Mouse (Mus musculus) left cerebral cortex, postnatal 25 days (tissue): ENCODE measurements at regions not wholly inside any gene's neighbourhood (a gene's known extent, or its start where the extent isn't known, plus 50 kb on each side); places are given as distances from the start of the nearest gene placed in this dataset.

Experiments used
- DNase-seq, 2 experiments: peaks; one replicate each; pipeline ENCODE4 v3.0.0; 2022; ENCODE audit warnings: low spot score in 2 of 2, mixed read lengths in 1 of 2
- intact Hi-C: fragments of 180-260 bp; cut with DNase I; formaldehyde crosslinking; loops from one replicate; pipeline ENCODE4 v1.15.1; 2025

GRCm38 (mm10) chr10:38552350-38553076 lies 269.1 kb downstream of the Rfpl4b start:
- no peak for DNase-seq
- intact Hi-C loops, result loop anchor here (5.0 to 10.0 kb wide), 2 partner anchors 1480 to 1538 kb away; no protein-coding TSS in a partner anchor

GRCm38 (mm10) chr10:38540031-38540430 lies 281.5 kb downstream of the Rfpl4b start:
- intact Hi-C loops, result no loop called here
- DNase-seq, result no peak

GRCm38 (mm10) chr10:38538766-38539165 lies 282.8 kb downstream of the Rfpl4b start:
- intact Hi-C loops, result no loop called here
- no peak for DNase-seq

GRCm38 (mm10) chr10:38516636-38517035 lies 304.9 kb downstream of the Rfpl4b start:
- DNase-seq, result peak in 1 of 2 experiments; percentile 3
- intact Hi-C loops, result no loop called here
